Mouse (Mus musculus): ENCODE measurements around the gene Pxdn. TPM values are rescaled to one million over a fixed set of nuclear protein-coding genes. Genes with fewer than 3 reads are reported as not detected.

Pxdn gene
- total RNA-seq, 2 experiments from 2014 or later = not detected

DNA sequence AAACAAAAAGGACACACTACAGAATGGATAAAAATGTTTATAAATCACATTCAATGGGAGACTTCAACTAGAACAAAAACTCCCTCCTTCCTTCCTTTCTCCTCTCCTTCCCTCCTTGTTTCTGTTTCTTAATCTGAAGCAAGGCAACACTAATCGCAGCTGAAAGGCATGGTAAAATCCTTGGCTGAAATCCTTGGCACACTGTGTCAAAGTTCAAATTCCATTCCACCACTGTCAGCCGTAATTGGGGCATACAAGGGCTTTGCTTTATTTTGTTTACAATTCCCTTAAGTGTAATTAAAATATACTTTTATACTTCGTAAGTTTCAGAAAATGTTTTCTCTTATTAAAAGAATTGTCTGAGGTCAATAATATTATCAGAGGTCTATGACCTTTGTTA lies 86.1 kb downstream of the Pxdn start:
- ATAC-seq (ENCODE audit: poor library complexity, severe bottlenecking) = no peak

DNA sequence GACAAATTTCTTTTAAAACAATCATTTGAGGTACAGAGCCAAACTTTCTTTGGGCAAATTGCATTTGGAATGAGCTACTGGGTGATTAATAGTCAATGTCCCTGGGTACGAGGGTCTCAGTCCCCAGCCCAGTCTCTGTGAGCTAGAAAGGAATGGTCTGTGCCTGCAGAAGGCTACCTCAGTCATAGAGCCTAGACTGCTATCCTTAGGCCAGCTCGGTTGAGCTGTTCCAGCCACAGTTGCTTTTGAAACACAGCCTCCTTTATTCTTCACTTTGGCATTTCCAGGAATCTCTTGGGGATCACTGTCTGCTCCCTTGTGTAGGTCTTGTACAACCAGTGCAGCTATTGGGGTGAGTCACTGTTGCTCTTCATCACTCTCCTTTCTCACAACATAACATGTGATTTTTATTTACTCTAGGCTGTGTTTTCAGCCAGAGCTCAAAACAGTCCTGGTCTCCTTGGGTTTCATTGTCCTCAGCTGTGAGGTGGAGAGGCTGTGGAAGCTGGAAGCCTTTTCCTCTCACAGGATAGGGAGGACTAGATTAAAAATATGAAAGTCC lies 86.9 kb downstream of the Pxdn start:
- ATAC-seq (ENCODE audit: poor library complexity, severe bottlenecking) = no peak

DNA sequence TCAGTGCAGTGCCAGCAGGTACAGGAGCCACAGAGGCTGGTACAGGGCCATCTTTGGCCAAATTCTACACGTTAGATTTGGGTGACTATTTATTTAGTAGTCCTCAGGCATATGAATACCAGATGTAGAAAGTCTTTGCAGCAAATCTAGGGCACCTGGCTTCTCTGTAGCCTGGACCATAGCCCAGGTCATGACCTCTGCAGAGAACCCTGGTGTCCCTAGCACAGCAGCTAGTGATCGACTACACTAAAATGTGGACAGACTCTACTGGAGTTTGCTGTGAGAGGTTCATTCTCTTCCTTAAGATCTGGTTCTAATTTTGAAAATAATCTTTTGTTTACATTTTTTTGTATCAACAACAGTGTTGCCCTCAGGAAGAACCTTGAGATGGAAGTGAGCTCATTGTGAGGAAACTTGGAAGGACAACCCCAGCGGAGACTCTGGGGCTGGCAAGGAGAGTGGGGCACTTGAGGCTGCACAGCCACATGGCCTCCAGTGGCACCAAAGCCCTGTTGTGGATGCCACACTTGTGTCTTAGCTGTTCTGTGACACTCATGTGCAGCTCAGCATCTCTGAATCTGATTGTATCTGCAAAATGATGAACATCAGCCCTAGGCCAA lies 90.4 kb downstream of the Pxdn start:
- ATAC-seq (ENCODE audit: poor library complexity, severe bottlenecking) = no peak

DNA sequence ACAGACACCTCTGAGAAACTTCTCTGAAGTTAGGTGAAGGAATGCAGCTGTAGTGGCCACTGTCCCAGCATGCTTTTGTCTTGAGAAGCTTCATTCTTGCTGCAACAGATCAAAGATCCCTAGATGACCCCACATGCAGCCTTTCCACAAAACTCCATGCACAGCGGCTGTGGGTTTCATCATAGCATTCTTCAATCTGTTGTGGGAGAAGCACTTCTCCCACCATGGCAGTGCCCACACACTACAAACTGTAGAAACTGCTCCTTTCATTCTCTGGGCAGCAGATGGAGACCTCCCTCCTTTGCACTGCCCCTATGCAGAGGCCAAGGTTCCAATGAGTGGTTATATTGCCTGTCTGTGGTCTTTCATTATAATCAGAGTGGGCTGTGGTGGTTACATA lies 91.7 kb downstream of the Pxdn start:
- ATAC-seq (ENCODE audit: poor library complexity, severe bottlenecking) = no peak

DNA sequence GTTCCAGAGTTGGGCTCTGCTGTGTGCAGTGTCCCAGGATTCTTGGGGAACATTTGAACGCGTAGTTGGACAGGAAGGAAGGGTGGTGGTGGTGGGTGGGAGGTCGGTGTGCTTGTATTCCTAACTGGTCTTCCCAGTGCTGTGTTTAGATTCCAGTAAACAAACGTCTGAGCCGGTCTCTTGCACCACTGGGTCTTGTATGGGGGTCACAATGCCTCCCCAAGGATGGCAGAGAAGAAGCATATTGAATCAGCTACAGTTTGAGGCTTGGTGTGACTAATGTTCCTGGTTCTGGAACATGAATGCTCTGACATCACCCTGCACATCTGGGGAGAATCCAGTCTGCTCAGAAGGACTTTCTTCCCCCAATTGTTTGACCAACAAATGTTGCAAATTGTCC lies 93.2 kb downstream of the Pxdn start:
- ATAC-seq (ENCODE audit: poor library complexity, severe bottlenecking) = no peak

DNA sequence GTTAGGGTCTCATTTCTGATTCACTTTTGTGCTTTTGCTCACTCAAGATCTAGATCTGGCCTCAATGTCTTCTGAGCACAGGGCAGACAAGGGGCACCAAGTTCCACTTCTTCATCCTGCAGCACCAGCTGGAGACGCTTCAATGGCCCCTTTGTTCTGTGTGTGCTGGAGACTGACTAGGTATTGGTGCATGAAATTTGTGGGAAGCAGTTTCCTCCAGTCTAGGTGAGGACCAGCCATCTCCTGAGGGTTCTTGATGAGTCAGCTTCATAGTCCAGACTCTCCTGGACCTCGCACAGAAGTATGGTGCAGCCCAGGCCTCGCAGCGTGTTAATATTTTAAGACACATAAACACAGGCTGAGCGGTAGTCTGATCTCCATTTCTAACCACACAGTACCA lies 97.3 kb downstream of the Pxdn start:
- no peak for ATAC-seq (ENCODE audit: poor library complexity, severe bottlenecking)

DNA sequence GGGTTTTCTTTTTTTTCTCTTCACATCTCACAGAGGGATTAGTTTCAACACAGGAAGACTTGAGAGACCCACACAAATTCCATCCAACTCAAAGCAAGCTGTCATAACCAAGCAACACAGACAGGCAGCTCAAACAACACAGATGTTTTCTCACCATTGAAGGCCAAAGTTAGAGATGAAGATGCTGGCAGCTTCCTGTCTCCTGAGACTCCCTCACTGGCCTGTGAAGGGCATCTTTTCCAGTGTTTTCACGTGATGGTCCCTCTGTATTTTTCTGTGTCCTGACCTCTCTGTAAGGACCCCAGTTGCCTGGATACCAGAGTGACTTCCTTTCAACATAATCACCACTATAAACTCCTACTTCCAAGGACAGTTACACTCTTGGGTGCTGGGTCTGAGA lies 98.0 kb downstream of the Pxdn start:
- ATAC-seq (ENCODE audit: poor library complexity, severe bottlenecking) = no peak

DNA sequence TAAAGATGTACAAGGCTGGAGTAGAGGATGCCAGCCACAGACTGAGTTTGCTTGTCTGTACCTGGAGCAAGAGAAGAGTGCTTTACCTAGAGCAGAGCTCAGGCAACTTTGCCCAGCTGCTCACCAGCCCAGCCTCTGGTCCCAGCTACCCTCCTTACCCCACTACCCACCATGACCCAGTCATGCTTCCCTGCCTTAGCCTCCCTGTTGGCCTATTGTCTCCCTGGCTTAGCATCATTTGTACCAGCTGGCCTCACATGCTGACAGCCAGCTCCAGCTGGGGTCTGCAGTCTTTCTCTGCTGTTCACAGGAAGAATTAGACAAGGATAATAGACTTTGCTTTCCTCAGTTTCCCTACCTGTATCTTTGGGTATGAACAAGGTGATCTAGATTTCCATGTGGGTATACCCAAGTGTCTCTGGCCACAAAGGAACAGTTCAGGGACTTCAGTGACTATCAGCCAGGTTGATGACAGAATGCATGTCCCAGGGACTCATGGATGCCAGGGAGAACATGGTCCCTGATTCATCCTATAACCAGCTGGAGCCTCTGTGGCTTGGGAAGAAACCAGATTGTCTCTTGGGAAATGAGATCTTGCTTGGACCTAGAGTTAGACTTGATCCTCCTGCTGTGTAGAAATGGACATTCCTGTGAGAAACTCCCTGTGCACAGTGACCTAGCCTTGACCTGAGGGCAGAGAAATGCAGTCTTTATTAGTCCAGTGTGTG lies 98.6 kb downstream of the Pxdn start:
- ATAC-seq (ENCODE audit: poor library complexity, severe bottlenecking) = no peak

DNA sequence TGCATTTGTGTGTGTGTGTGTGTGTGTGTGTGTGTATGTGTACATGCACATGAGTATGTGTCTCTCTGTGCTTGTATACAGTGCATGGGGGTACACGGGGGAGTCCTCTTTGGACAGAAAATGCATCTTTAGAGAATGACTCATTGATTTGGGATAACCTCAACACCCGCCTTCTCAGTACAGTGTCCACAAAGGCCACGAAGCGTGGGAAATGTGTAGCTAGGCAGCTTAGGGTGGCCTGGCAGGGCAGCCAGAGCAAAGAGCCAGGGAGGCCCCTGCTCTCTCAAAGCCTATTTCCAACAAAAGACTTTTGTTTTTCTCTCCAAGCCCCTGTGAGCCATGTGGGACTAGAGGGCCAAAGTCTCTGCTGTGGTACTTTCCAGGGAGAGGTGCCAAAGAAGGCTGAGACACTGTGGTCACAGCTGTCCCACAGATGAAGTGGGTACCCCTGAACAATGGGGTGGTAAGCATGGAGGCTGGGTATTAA lies 99.2 kb downstream of the Pxdn start:
- ATAC-seq (ENCODE audit: poor library complexity, severe bottlenecking) = no peak

DNA sequence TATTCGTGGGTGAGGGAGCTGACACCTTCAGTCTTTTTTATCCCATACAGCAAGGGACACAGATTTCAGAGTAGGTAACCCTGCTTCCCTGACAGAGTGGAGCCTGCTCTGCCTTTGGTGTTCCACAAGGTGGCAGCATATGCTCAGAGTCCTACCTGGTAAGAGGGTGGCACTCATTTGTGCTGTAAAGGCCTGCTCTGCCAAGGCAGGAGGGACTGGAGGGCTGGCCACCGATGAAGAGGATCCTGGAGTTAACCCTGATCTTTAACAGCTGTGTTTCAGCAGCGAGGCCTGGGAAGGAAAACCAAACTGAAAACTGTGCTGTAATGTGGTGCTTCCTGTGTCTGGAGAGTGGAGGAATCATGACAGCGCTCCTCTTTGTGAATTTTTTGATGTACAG lies 102.2 kb downstream of the Pxdn start:
- no peak for ATAC-seq (ENCODE audit: poor library complexity, severe bottlenecking)

DNA sequence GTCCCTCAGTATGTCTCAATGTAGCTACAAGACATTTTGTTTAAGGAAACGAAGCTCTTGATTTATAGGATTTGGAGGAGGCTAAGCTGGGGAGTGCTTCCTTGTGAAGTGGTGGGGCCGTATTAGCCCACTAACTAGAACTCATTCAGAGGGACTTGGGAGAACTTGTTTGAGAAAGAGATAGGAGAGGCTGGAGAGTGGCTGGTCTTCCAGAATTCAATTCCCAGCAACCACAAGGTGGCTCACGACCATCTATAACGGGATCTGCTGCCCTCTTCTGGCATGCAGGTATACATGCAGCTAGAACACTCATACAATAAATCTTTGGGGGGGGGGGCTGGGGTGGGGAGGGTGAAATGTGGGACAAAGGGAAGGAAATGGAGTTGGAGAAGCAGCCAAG lies 102.7 kb downstream of the Pxdn start:
- no peak for ATAC-seq (ENCODE audit: poor library complexity, severe bottlenecking)

DNA sequence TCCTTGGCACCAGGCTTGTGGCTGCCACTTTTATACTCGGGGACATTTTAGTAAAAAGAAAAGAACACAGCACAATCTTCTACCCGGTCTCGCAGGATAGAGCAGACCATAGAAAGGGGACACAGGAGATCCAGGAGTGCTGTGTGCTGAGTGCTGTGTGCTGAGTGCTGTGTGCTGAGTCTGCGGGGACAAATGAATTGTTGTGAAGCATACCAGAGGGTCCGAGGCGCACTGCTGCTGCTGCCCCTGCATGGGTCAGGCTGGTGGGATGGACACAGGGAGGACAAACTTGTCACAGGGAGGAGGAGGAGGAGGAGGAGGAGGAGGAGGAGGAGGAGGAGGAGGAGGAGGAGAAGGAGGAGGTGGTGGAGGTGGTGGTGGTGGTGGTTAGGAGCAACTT lies 111.4 kb downstream of the Pxdn start:
- ATAC-seq (ENCODE audit: poor library complexity, severe bottlenecking) = no peak

DNA sequence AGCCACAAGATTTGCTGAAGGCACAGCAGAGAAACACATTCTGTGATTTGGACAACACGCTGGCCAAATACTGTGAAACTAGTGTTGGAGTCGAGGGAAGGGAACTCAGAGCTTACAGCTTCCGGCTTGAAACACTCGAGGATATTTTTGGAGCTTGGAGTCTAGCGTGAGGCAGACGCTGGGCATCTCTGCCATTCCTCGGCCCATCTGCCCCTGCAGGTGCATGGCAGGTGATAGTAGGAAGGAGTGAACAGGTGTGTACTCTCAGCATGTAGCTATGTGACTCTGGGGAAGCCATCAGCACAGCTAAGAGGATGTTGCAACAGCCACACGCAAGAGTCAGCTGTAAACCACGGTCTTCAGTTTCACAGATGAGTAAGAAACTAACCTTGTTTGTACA lies 112.4 kb downstream of the Pxdn start:
- no peak for ATAC-seq (ENCODE audit: poor library complexity, severe bottlenecking)

DNA sequence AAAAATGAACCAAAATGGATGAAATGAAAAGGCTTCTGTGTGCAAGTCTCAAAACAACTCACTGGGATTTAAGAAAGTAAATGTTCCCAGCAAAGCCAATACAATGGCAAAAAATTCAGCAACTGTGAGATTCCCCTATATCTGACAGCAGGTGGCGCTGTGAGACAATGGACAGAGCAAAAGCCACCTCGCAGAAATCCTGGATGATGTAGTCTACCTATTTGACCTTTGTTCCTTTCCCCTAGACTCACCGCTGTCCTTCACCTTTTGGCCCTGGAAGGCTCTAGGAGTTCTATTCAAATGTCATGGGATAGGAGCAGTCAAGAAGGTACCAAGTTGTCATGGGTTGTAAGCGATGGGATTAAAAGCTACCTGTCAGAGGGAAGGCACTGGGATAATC lies 112.8 kb downstream of the Pxdn start:
- ATAC-seq (ENCODE audit: poor library complexity, severe bottlenecking) = no peak

DNA sequence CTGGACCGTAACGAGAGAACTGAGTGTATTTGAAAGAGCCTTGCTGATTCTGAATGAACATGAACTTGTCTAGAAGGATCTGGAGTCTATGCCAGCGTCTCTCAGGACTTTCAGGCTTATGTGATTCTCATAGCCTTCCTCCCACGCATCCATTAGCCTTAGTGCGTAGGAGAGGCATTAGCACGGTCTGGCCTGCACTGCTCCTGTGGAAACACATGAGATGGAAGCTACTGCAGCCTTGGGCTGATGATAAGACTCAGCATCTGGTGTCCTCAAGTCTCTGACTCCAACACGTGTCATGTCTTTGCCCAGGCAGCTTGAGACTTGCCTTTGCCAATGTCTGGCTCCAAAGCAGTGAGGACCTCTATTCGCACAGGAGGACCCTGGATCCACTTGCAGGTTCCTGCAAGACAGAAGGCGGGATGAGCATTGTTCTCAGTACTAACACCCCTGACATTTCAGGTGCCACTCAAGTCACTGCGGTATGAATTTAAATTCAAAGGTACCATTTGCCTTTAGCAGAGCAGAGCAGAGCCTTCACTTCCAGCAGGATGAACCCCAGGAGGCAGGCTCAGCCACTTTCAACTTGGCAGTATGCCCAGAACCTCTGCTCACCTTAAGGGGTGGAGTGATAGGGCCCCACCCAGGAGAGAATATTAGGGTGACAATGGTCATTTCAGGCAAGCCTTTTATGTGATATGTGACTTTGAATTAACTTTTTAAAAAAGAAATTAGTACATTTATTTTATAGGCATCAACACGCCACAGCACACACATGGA lies 117.5 kb downstream of the Pxdn start:
- ATAC-seq (ENCODE audit: poor library complexity, severe bottlenecking) = no peak

DNA sequence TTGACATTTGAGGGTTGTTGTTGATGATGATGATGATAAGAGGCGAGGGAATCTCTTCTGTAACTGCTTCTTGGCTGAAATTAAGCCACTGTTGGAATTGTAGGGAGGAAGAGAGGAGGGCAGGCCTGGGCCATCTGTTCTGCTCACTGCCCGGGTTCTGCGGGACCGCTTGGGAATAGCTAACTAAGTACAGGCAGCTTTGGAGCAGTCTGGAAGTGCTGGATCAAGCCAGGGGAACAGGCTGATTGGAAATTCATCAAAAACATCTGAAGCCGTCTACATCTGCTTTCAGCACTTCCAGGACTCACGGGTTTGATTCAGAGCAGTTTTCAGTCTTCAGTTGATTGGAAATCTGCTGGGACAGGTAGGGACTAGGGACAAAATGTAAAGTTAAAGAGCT lies 120.6 kb downstream of the Pxdn start:
- ATAC-seq (ENCODE audit: poor library complexity, severe bottlenecking) = no peak

DNA sequence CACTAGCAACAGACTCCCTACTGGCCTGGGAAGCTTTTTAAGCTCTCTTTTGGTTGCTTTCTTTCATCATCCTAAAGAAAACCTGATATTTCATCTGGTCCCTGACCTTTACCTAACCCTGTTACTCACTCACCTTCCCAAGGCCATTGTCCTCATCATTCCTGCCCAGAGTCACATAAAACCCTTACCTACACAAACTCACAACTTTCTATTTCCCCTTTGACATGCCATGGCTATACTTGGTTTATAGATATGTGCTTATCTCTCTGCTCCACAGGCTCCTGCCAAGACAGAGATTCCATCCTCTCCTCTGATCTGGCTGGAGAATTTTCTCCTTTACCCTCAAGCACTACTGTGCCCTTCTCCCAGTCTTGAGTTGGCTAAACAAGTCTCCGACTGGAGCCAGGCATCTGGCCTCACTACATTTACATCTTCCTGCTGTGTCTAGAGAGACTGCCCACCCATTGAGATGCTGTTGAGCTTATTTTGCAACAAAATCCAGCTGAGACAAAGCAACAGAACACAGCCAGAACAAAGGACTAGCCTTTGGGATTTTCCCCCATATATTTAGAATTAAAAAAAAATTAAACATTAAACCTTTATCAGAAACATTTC lies 124.2 kb downstream of the Pxdn start:
- ATAC-seq (ENCODE audit: poor library complexity, severe bottlenecking) = no peak

DNA sequence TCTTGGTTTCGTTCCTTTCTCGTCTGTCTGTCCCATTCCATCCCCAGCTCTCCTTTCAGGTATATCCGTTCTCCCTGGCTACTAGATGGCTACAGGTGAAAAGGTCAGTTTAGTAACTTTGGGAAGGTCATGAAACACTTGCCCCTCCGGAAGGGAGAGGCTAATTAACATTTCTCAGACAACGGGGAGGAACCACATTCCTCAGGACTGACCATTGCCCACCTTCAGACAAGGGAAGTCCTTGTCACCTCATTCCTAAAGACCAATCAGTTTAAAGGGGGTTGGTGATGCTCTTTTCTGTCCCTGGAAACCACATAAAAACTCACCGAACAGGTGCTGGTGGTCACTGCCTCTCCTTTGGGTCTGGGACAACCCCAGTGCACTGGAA lies 124.7 kb downstream of the Pxdn start:
- ATAC-seq (ENCODE audit: poor library complexity, severe bottlenecking) = no peak
